Mouse (Mus musculus): Measurements from ENCODE around the gene Tex14.

GRCm38 (mm10) chr11:87359262-87359612, 45.6 kb upstream of the Tex14 start:
- TF ChIP-seq CTCF (IDR thresholded peaks at IDR 0.05): no peak
- no peak for TF ChIP-seq POLR2A (IDR thresholded peaks at IDR 0.05; ENCODE audit: insufficient read depth, low read depth, low read length)
- TF ChIP-seq EP300 (IDR thresholded peaks at IDR 0.05; ENCODE audit: insufficient read depth, low read depth, low read length): no peak

All from heart, adult 2 months (tissue).